Mouse (Mus musculus): ENCODE results near the gene Dnajb9.
A peak's percentile ranks its signal among the peaks of the same experiment; 100 is the strongest.

DNA sequence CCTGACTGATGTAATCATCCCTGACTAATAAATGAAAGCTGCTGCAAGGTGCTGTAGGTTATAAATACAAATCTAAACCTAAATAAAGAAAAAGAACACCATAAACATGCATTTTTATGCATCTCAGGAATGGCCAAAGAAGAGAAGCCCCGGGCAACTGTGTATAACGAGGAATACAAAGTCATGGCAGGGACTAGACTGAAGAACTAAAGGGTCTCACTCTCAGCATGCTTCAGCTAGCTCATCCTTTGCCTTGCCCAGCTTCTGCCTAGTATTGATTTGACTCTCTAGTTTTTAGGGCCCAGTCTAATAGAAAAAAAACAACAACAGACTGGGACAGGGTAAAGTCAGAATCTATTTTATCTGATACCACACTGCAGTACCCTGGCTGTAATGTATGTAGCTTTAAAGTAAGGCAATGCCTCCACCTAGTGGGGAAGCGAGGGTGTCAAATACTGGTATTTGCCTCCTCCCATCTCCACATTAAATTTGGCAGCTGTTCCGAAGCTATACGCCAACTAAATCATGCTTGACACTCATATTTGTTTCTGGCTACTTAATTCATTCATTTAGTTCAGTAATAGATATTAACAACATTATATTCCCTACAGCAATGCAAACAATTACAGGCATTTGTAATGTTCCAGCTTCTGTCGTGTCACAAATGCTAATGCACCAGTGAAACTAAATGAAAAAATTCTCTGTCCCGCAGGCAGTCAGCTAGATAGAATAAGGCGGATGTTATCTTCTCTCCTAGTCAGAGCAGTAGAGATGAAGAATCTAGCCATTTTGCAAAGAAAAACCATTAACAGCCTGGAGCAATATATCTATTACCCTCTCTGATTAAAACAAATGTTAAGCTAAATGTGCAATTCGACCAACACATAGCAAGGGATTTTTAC lies 28.8 kb downstream of the Dnajb9 start:
- TF ChIP-seq CTCF (IDR thresholded peaks at IDR 0.05; ENCODE audit: borderline replicate concordance, extremely low read depth, insufficient read depth, insufficient read length) (peak; percentile 77; the same call in 1 of the 2 replicates), POLR2A (IDR thresholded peaks at IDR 0.05; ENCODE audit: borderline replicate concordance, extremely low read depth, insufficient read depth, insufficient read length, poor library complexity, severe bottlenecking) (no peak)
